In the genomic region with DNA sequence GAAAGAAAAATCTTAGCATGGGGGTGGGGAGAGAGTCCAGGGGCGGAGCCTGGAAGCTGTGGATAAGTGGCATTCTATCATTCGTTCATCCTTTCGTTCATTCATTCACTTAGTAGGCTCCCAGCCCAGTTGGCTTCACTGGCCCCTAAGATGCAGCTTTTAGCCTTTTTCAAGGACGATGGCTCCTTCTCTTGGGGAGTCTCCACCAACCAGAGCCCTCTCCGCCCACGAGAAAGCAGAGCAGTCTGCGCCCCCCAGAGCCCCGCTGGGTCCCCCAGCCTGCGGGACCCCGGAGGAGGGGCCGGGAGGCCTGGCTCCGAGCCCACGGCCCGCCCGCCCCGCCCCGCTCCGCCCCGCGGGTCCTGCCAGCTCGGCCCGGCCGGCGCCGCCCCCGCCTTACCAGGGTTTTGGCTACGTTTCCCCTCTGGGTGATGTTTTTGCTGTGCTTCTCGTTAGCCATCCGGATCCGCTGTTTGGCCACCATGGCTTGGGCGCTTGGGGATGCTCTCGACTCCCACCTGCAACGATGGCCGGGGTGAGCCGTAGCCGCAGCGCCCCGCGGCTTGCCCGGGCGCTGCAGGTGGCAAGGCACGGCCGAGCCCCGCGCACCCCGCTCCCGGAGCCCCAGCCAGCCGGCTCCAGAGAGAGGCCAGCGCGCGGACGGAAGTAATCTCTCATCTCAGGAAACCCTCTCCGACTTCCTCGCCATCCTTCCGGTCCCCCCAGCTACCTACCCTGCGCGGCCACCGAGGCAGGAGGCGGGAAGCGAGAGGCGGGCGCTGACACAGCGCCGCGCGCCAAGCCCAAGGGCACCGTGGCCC, we compare ENCODE assay signal across 8 mouse cellular contexts. TPM values are rescaled to one million over a fixed set of nuclear protein-coding genes. Genes with fewer than 3 reads are reported as not detected.
DNase-seq lines count a peak whose midpoint lies in the region; ATAC-seq and TF ChIP-seq lines count a peak whose summit lies in the region.

No protein-coding gene starts in this region.

- no peak for DNase-seq in Patski (ENCODE audit: low read depth, low spot score)
- peak; percentile 91 for DNase-seq in cerebellum, postnatal 25 days
- peak; percentile 70 for DNase-seq in gastrocnemius, adult 2 months
- peak; percentile 54 to 56 for DNase-seq in layer of hippocampus, postnatal 25 days (ENCODE audit: extremely low spot score in 1 of 2, low spot score in 1 of 2)
- peak; percentile 74 for DNase-seq in lung, postnatal 10 days
- peak; percentile 57 for DNase-seq in ovary, postnatal 14 days (ENCODE audit: low spot score)
- DNase-seq in thymus, postnatal 14 days: peak; percentile 79

- H3K27ac ChIP-seq in gastrocnemius, adult 2 months: peak overlapping the region; percentile 76
- H3K27ac ChIP-seq in hindbrain, embryonic 15.5 days (replicated peaks): peak overlapping the region; percentile 93

- under 1% methylated on average over 67 of the region's 67 CpGs for WGBS in hindbrain, embryonic 15.5 days

- no peaks in the 10 kb centered on the region for H3K27me3 ChIP-seq in Patski
- H3K27me3 ChIP-seq in hindbrain, embryonic 15.5 days: no peaks in the 10 kb centered on the region

- ATAC-seq in Patski: peak; percentile 42
- peak; percentile 80 for ATAC-seq in hindbrain, embryonic 15.5 days (ENCODE audit: low FRiP score, low read depth)

- in situ Hi-C loops in Patski (cut with MboI; ENCODE audit: low pct_unique_long_range_greater_than_20kb): loop anchor here (5.0 kb wide), 1 partner anchor 101 kb away; no protein-coding TSS in a partner anchor

- H3K4me3 ChIP-seq in gastrocnemius, adult 2 months: peak overlapping the region; percentile 83
- H3K4me3 ChIP-seq in hindbrain, embryonic 15.5 days: peak overlapping the region; percentile 76

- H3K4me2 ChIP-seq in hindbrain, embryonic 15.5 days: peak overlapping the region; percentile 90

- H3K9me3 ChIP-seq in hindbrain, embryonic 15.5 days: no peaks in the 10 kb centered on the region

- no peak for TF ChIP-seq CTCF in Patski (IDR thresholded peaks at IDR 0.05)
- peak; percentile 4; the same call in 1 of the 2 replicates for TF ChIP-seq CTCF in gastrocnemius, adult 2 months (IDR thresholded peaks at IDR 0.05)

- peaks cover 34% of the 10 kb centered on the region for H3K4me1 ChIP-seq in hindbrain, embryonic 15.5 days (replicated peaks)

- intact Hi-C loops in gastrocnemius, adult 2 months (cut with DNase I): no loop called here

- CTCF ChIA-PET in Patski (lab: Charles Lee): interaction anchor here (0.8 to 1.3 kb wide), 3 partner anchors 10 to 219 kb away, joined by 4 read pairs; no protein-coding TSS in a partner anchor

- peak overlapping the region; percentile 87 for H3K9ac ChIP-seq in hindbrain, embryonic 15.5 days

- H3K36me3 ChIP-seq in hindbrain, embryonic 15.5 days: no peaks in the 10 kb centered on the region

- POLR2A ChIA-PET in Patski (lab: Charles Lee): interaction anchor here (0.6 to 6.5 kb wide), 23 partner anchors 12 to 450 kb away, joined by 3 to 49 read pairs (median 5); no protein-coding TSS in a partner anchor

RNA-seq across cellular contexts. Expression of a gene that starts 0.4 kb away (rescaled TPM):
- 21.4 TPM for polyA plus RNA-seq in Patski (2021)
- total RNA-seq in gastrocnemius, adult 2 months (2021): under 1 TPM in 1 of 2 experiments, not detected in 1; 0.64 TPM
- 203 and 213 TPM in 2 replicates for polyA plus RNA-seq in hindbrain, embryonic 15.5 days (2015; fragmentation: Nextera tagmentation; extraction: Ambion mirVana)
- 100 to 1,000 TPM; 150 to 152 TPM for total RNA-seq in layer of hippocampus, postnatal 25 days (2021)

Comparison
In these comparisons a context has a peak if more than half of its experiments do, and no peak if none do; other contexts are left out.
1. RNA of a gene that starts 0.4 kb away (total RNA-seq): 150 to 152 TPM in layer of hippocampus, postnatal 25 days; 0.64 TPM in gastrocnemius, adult 2 months; every median in the first group is over 10 times any median in the second.